Mouse (Mus musculus) kidney, postnatal 10 days (tissue): ENCODE results near the gene Pabpn1.
"Not testable (repeated sequence)": the region's sequence is repeated elsewhere in the genome, so short reads cannot be mapped to it uniquely, and the experiment has no call there.

Source experiments
- DNase-seq: peaks from one replicate; pipeline ENCODE4 v3.0.0; 2021; ENCODE audit warnings: mixed read lengths

Pabpn1 gene

GRCm38 (mm10) chr14:54937361-54938182 is 45.3 kb downstream of the Pabpn1 start:
- no peak for DNase-seq

GRCm38 (mm10) chr14:54938431-54939219 is 46.3 kb downstream of the Pabpn1 start:
- DNase-seq, result no peak

GRCm38 (mm10) chr14:54939434-54940175 is 47.3 kb downstream of the Pabpn1 start:
- DNase-seq, result peak; percentile 84

- DNase-seq, result no peak
Measured at GRCm38 (mm10) chr14:54940176-54940530, 47.9 kb downstream of the Pabpn1 start.

DNA sequence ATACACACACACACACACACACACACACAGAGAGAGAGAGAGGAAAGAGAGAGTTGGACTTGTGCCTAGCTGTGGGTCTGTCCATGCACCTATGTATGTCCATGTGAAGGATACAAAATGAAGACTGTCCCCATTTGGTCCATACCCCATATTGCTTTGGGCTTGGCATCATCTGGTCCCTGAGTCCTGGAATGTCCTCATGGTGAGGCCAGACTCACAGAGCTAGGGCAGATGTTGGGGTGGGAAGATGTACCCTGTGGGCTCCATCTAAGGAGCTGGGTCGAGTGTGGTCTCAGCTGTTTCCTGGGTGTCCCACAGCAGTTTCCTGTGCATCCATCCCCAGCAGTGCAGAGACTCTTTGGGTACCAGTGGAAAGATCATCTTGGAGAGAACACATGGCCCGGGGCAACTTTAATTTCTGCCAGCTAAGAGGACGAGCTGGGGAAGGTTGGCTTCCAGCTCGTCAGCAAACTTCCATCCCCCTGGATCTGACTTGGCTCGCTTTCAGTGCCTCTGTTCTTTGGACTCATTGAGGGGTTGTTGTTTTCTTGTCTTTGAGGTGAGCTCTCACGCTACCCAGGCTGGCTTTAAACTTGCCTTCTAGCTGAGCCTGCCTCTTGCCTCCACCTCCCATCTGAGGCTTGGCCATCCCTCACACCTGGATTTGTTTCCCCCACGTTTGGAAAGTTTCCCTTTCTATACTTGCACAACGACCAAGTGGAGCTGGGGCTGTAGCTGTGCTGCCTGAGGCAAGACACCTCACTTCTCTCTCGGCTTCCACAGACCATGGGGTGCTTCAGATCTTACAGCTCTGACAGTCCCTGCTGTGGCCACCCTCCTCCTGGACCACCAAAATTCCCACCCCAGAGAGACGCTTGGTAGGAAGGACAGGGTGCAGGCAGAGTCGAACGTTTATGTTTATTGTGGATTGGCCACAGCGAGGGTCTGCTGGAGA is 49.0 kb downstream of the Pabpn1 start:
- peak; percentile 47 for DNase-seq

- no peak for DNase-seq
Measured at GRCm38 (mm10) chr14:54942479-54942878, 50.2 kb downstream of the Pabpn1 start.

DNA sequence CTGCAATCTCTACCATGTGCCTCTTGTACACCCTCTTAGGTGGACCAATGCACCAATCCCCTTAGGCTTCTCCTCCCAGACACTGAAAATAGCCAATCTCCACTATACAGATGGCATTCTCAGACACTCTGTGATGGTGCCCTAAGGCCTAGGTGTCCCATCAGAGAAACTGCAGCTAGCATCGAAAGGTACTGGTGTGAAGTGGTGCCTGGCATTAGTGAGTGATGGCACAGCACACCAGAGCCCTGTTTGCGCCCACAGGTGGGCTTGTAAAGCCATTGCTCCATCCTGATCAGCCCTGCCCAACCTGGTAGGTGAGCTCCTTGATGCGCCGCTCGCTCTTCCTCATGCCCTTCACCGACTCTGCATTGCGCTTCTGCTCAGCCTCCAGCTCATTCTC is 51.7 kb downstream of the Pabpn1 start:
- DNase-seq, result no peak

DNA sequence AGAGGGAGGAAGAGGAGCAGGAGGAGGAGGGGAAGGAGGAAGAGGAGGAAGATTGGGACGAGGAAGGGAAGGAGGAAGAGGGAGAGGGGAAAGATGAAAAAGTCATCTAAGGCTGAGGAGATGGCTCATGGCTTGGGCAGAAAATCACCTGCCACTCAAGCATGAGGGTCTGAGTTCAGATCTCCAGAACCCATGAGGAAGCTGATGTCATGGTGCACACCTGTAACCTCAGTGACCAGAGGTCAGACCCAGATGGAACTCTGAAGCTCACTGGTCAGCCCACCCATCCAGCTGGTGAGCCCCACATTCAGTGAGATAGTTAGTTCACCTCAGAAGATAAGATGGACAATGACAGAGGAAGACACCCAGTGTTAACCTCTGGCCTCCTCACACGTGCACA is 52.6 kb downstream of the Pabpn1 start:
- no peak for DNase-seq

GRCm38 (mm10) chr14:54945975-54946704 is 53.8 kb downstream of the Pabpn1 start:
- DNase-seq, result no peak

- DNase-seq, result not testable (repeated sequence)
Measured at GRCm38 (mm10) chr14:54947008-54947407, 54.7 kb downstream of the Pabpn1 start.
